Mouse (Mus musculus) neural tube, embryonic 11.5 days (tissue): Measurements from ENCODE around the gene Epha5. TPM values are rescaled to one million over a fixed set of nuclear protein-coding genes. Genes with fewer than 3 reads are reported as not detected.

Experiments
- ATAC-seq: fragments of 200-750 bp; cut with Nextera tagmentation; 2 replicates; pipeline ENCODE4 v1.8.0; 2017; ENCODE audit warnings: moderate number of reproducible peaks, mild to moderate bottlenecking, moderate TSS enrichment, moderate library complexity; ENCODE audit not compliant: insufficient read depth, low FRiP score, low TSS enrichment
- DNase-seq: peaks from one replicate; pipeline ENCODE4 v3.0.0-alpha.2; 2015; ENCODE audit warnings: low spot score
- H3K27ac ChIP-seq: fragments of 300-500 bp; sonication (generic); 2 replicates; pipeline ENCODE4 v1.5.1; 2014; ENCODE audit warnings: low read depth, mild to moderate bottlenecking, low read length
- H3K27me3 ChIP-seq: fragments of 300-500 bp; sonication (generic); 2 replicates; pipeline ENCODE4 v1.6.1; 2014; ENCODE audit warnings: mild to moderate bottlenecking, low read length, mixed read lengths; ENCODE audit not compliant: control insufficient read depth, insufficient read depth
- H3K36me3 ChIP-seq: fragments of 300-500 bp; sonication (generic); 2 replicates; pipeline ENCODE4 v1.6.1; 2014; ENCODE audit warnings: mild to moderate bottlenecking, low read length, moderate library complexity, mixed read lengths; ENCODE audit not compliant: control insufficient read depth, insufficient read depth
- H3K4me1 ChIP-seq: fragments of 300-500 bp; sonication (generic); 2 replicates; pipeline ENCODE4 v1.6.1; 2014; ENCODE audit warnings: low read length, mixed read lengths; ENCODE audit not compliant: control insufficient read depth, insufficient read depth
- H3K4me2 ChIP-seq: fragments of 300-500 bp; sonication (generic); 2 replicates; pipeline ENCODE4 v1.6.1; 2014; ENCODE audit warnings: low read depth, mild to moderate bottlenecking, moderate library complexity
- H3K4me3 ChIP-seq: fragments of 300-500 bp; sonication (generic); 2 replicates; pipeline ENCODE4 v1.5.1; 2014; ENCODE audit warnings: low read depth, low read length
- H3K9ac ChIP-seq: fragments of 300-500 bp; sonication (generic); 2 replicates; pipeline ENCODE4 v1.6.1; 2014; ENCODE audit warnings: mild to moderate bottlenecking, low read length
- H3K9me3 ChIP-seq: fragments of 300-500 bp; sonication (generic); 2 replicates; pipeline ENCODE4 v1.6.1; 2016; ENCODE audit warnings: low read length; ENCODE audit not compliant: control insufficient read depth
- WGBS: fragments of 180-500 bp; shearing (Covaris S2); extraction: QIAGEN DNeasy Blood & Tissue Kit; methylation state at CpG from one replicate; pipeline ENCODE4 v1.1.7; 2014; 5-methylcytosine and 5-hydroxymethylcytosine counted together
- polyA plus RNA-seq: library from polyadenylated mRNA; unstranded; fragments of >200 nt; fragmentation: Nextera tagmentation; extraction: Ambion mirVana; gene quantifications from 2 replicates; pipeline ENCODE4 v1.2.1, GENCODE M21; 2014

Epha5 gene
- polyA plus RNA-seq, 1 experiment from 2014 or later = 25.5 TPM

- H3K27me3 ChIP-seq = no peaks in the 10 kb centered on the region
- no peak overlapping the region for H3K4me2 ChIP-seq
- WGBS = 83% methylated on average over 11 of the region's 11 CpGs
- DNase-seq = no peak
- no peaks in the 10 kb centered on the region for H3K4me1 ChIP-seq
- no peak overlapping the region for H3K9ac ChIP-seq
- H3K36me3 ChIP-seq = no peaks in the 10 kb centered on the region
- ATAC-seq = no peak
- H3K4me3 ChIP-seq = no peak overlapping the region
- no peak overlapping the region for H3K27ac ChIP-seq
- H3K9me3 ChIP-seq = no peaks in the 10 kb centered on the region
Observed at GRCm38 (mm10) chr5:84095947-84096346, 321.2 kb downstream of the Epha5 start.

DNA sequence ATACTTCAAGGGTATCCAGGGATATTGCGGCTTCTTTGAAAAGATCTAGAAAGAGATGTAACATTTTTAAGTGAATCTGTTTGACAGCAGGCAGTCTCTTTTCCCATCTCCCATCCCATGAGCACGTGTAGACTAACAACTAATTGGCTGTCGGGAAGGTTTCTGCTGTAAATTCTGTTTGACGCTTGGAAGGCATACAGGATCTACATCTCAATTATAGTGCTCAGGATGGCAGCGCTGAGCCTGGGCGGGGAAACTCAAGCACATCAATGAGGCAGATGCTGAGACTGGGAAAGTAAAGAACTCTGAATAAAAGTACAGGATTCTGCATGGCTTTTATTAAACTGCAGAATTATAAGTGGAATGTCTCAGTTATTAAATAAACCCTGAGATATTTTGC, 335.9 kb downstream of the Epha5 start:
- no peak overlapping the region for H3K4me2 ChIP-seq
- ATAC-seq (no peak), DNase-seq (no peak)
- H3K4me3 ChIP-seq = no peak overlapping the region
- 69% methylated on average over 6 of the region's 6 CpGs for WGBS
- H3K27ac ChIP-seq = no peak overlapping the region
- no peak overlapping the region for H3K9ac ChIP-seq
- no peaks in the 10 kb centered on the region for H3K9me3 ChIP-seq
- H3K4me1 ChIP-seq = no peaks in the 10 kb centered on the region
- no peaks in the 10 kb centered on the region for H3K27me3 ChIP-seq
- no peaks in the 10 kb centered on the region for H3K36me3 ChIP-seq

- no peak for DNase-seq
- no peak for ATAC-seq
- no peaks in the 10 kb centered on the region for H3K4me1 ChIP-seq
- no peak overlapping the region for H3K9ac ChIP-seq
- WGBS = 92% methylated on average over 7 of the region's 7 CpGs
- no peak overlapping the region for H3K27ac ChIP-seq
- no peaks in the 10 kb centered on the region for H3K9me3 ChIP-seq
- no peak overlapping the region for H3K4me2 ChIP-seq
- H3K4me3 ChIP-seq = no peak overlapping the region
- H3K27me3 ChIP-seq = no peaks in the 10 kb centered on the region
- H3K36me3 ChIP-seq = no peaks in the 10 kb centered on the region
Observed at GRCm38 (mm10) chr5:84070976-84071375, 346.2 kb downstream of the Epha5 start.

- H3K9ac ChIP-seq = no peak overlapping the region
- H3K4me2 ChIP-seq = no peak overlapping the region
- no peaks in the 10 kb centered on the region for H3K4me1 ChIP-seq
- ATAC-seq (no peak), DNase-seq (no peak)
- H3K4me3 ChIP-seq = no peak overlapping the region
- 88% methylated on average over 2 of the region's 2 CpGs for WGBS
- H3K27me3 ChIP-seq = no peaks in the 10 kb centered on the region
- no peaks in the 10 kb centered on the region for H3K9me3 ChIP-seq
- H3K36me3 ChIP-seq = no peaks in the 10 kb centered on the region
- no peak overlapping the region for H3K27ac ChIP-seq
Observed at GRCm38 (mm10) chr5:84053880-84054279, 363.3 kb downstream of the Epha5 start.

GRCm38 (mm10) chr5:84037250-84037963, 379.8 kb downstream of the Epha5 start:
- DNase-seq (no peak), ATAC-seq (no peak)
- H3K36me3 ChIP-seq = no peaks in the 10 kb centered on the region
- no peaks in the 10 kb centered on the region for H3K27me3 ChIP-seq
- H3K4me2 ChIP-seq = no peak overlapping the region
- no peaks in the 10 kb centered on the region for H3K9me3 ChIP-seq
- H3K9ac ChIP-seq = no peak overlapping the region
- H3K4me3 ChIP-seq = no peak overlapping the region
- no peaks in the 10 kb centered on the region for H3K4me1 ChIP-seq
- H3K27ac ChIP-seq = no peak overlapping the region
- 94% methylated on average over 1 of the region's 1 CpGs for WGBS
